22 mouse cellular contexts compared by ENCODE assay signal in genomic region chrX:37023652-37024309, GRCm38 (mm10). TPM values are rescaled to one million over a fixed set of nuclear protein-coding genes. Genes with fewer than 3 reads are reported as not detected.
DNase-seq lines count a peak whose midpoint lies in the region; ATAC-seq lines count a peak whose summit lies in the region.
"Had no signal": no experiment of that assay in that cellular context is flagged by ENCODE, and none has a peak within 500 bp of the region (broad histone marks: within the 10 kb centered on the region; RNA-seq: fewer than 3 reads in every experiment).

No protein-coding gene starts in this region.

- no peak overlapping the region for H3K4me3 ChIP-seq in heart, embryonic 12.5 days
- H3K4me3 ChIP-seq: embryonic facial prominence, embryonic 13.5 days; heart, embryonic 13.5 days; hindbrain, embryonic 13.5 days; kidney, embryonic 15.5 days; stomach, embryonic 15.5 days had no signal

- no peaks in the 10 kb centered on the region for H3K27me3 ChIP-seq in heart, embryonic 12.5 days (replicated peaks)
- H3K27me3 ChIP-seq: embryonic facial prominence, embryonic 13.5 days; heart, embryonic 13.5 days; hindbrain, embryonic 13.5 days; kidney, embryonic 15.5 days; stomach, embryonic 15.5 days had no signal

- DNase-seq in heart, adult 11 months: peak; percentile 95
- peak; percentile 19 for DNase-seq in kidney, postnatal 10 days
- DNase-seq in kidney, adult 18-20 months: no peak
- peak; percentile 43 for DNase-seq in lung, postnatal 10 days
- no peak for DNase-seq in lung, postnatal 14 days
- DNase-seq in lung, postnatal 4 days: peak; percentile 7 to 59
- DNase-seq: B cell, adult 2 months; cerebellum, adult 11-12 months; cerebellum, postnatal 14 days; gastrocnemius, postnatal 25 days; liver; thymus, adult 18-20 months had no signal

- H3K9ac ChIP-seq in heart, embryonic 12.5 days: no peak overlapping the region
- H3K9ac ChIP-seq: embryonic facial prominence, embryonic 13.5 days; heart, embryonic 13.5 days; hindbrain, embryonic 13.5 days; kidney, embryonic 15.5 days; stomach, embryonic 15.5 days had no signal

- no peak overlapping the region for H3K27ac ChIP-seq in heart, embryonic 12.5 days (ENCODE audit: poor library complexity, severe bottlenecking)
- H3K27ac ChIP-seq: embryonic facial prominence, embryonic 13.5 days; heart, embryonic 13.5 days; hindbrain, embryonic 13.5 days; kidney, embryonic 15.5 days; stomach, embryonic 15.5 days had no signal

- H3K9me3 ChIP-seq in heart, embryonic 12.5 days (replicated peaks): no peaks in the 10 kb centered on the region
- H3K9me3 ChIP-seq: embryonic facial prominence, embryonic 13.5 days; heart, embryonic 13.5 days; hindbrain, embryonic 13.5 days; kidney, embryonic 15.5 days; stomach, embryonic 15.5 days had no signal

- no peak for ATAC-seq in heart, embryonic 12.5 days (ENCODE audit: insufficient number of reproducible peaks, low FRiP score)
- ATAC-seq: forebrain, embryonic 14.5 days; midbrain, embryonic 16.5 days had no signal

- H3K36me3 ChIP-seq in heart, embryonic 12.5 days: no peaks in the 10 kb centered on the region
- H3K36me3 ChIP-seq: embryonic facial prominence, embryonic 13.5 days; heart, embryonic 13.5 days; hindbrain, embryonic 13.5 days; kidney, embryonic 15.5 days; stomach, embryonic 15.5 days had no signal

- WGBS in heart, embryonic 12.5 days: 67% methylated on average over 10 of the region's 10 CpGs

- H3K4me1 ChIP-seq in heart, embryonic 12.5 days (replicated peaks): no peaks in the 10 kb centered on the region
- H3K4me1 ChIP-seq: embryonic facial prominence, embryonic 13.5 days; heart, embryonic 13.5 days; hindbrain, embryonic 13.5 days; kidney, embryonic 15.5 days; stomach, embryonic 15.5 days had no signal

- H3K4me2 ChIP-seq in heart, embryonic 12.5 days: no peak overlapping the region
- H3K4me2 ChIP-seq: embryonic facial prominence, embryonic 13.5 days; heart, embryonic 13.5 days; hindbrain, embryonic 13.5 days; kidney, embryonic 15.5 days; stomach, embryonic 15.5 days had no signal

RNA-seq across cellular contexts. Expression of gene Sowahd, which starts 24.9 kb away (rescaled TPM):
- 0.86 and 0.88 TPM in 2 replicates for polyA plus RNA-seq in heart, embryonic 12.5 days (2016; fragmentation: Nextera tagmentation; extraction: Ambion mirVana)
- polyA plus RNA-seq: embryonic facial prominence, embryonic 13.5 days; forebrain, embryonic 14.5 days; intestine, embryonic 14.5 days; kidney, embryonic 15.5 days; liver, embryonic 16.5 days; midbrain, embryonic 16.5 days had no signal

RNA-seq across cellular contexts. Expression of gene Sept6, which starts 32.2 kb away (rescaled TPM):
- polyA plus RNA-seq in heart, embryonic 12.5 days (2016; fragmentation: Nextera tagmentation; extraction: Ambion mirVana): 38.9 and 40.0 TPM in 2 replicates

Comparison
In these comparisons a context has a peak if more than half of its experiments do, and no peak if none do; other contexts are left out.
1. DNase-seq: peak in heart, adult 11 months (single experiment), kidney, postnatal 10 days (single experiment), lung, postnatal 10 days (single experiment) and lung, postnatal 4 days (2 of 2); none in kidney, adult 18-20 months (single experiment) and lung, postnatal 14 days (single experiment).